Mouse (Mus musculus): Measurements from ENCODE around the gene Pcbp3. TPM values are rescaled to one million over a fixed set of nuclear protein-coding genes. Genes with fewer than 3 reads are reported as not detected.

Gene Pcbp3
- polyA plus RNA-seq, 1 experiment from 2014 or later, result 67.9 TPM

GRCm38 (mm10) chr10:76874879-76875278 lies 86.8 kb downstream of the Pcbp3 start:
- WGBS, result 95% methylated on average over 5 of the region's 5 CpGs
- Histone ChIP-seq H3K36me3 (no peaks in the 10 kb centered on the region), H3K4me2 (replicated peaks) (no peak overlapping the region), H3K27ac (replicated peaks) (no peak overlapping the region), H3K4me3 (no peak overlapping the region), H3K9ac (replicated peaks) (no peak overlapping the region), H3K27me3 (no peaks in the 10 kb centered on the region), H3K4me1 (peaks cover 3% of the 10 kb centered on the region), H3K9me3 (no peaks in the 10 kb centered on the region)
- ATAC-seq (ENCODE audit: low FRiP score, low read depth), result no peak

DNA sequence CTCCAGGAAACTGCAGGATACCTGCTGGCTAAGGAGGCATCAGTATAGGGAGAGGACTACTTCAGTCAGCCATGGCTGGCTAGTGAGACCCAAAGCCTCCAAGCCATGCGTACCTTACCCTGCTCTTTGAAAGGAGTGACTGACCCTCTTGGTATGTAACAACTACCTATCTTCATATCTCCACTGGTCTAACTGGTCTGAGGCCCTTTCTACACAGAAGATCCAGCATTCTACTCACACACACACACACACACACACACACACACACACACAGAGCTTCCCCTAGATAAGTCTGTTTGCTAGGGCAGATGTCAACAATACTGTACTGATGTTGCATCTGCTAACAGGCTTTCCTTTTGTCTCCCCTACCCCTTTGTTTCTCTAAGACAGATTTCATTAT lies 87.3 kb downstream of the Pcbp3 start:
- no peak overlapping the region for H3K4me3 ChIP-seq
- H3K27me3 ChIP-seq, result no peaks in the 10 kb centered on the region
- no peak for ATAC-seq (ENCODE audit: low FRiP score, low read depth)
- peaks cover 3% of the 10 kb centered on the region for H3K4me1 ChIP-seq
- no peak overlapping the region for H3K27ac ChIP-seq (replicated peaks)
- 92% methylated on average over 1 of the region's 1 CpGs for WGBS
- H3K4me2 ChIP-seq (replicated peaks), result no peak overlapping the region
- no peak overlapping the region for H3K9ac ChIP-seq (replicated peaks)
- no peaks in the 10 kb centered on the region for H3K9me3 ChIP-seq
- no peaks in the 10 kb centered on the region for H3K36me3 ChIP-seq

DNA sequence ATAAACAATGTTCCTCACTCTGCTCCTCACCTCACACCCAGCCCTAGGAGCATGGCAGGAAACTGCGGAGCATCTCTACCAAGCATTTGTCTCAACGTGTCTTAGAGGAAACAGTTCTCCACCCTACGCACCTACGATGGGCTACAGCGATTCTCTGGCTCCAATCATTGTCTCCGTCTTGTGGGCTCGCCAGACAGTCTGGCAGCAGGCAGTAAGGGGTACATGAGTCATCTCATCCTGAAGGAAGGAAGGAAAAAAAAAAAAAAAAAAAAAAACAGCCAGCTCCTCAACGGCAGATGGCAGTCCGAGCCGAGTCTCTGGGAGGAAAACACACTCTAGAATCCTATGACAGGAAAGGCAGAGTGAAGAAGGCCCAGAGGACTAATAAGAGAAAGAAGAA lies 87.7 kb downstream of the Pcbp3 start:
- Histone ChIP-seq H3K9ac (replicated peaks) (no peak overlapping the region), H3K27me3 (no peaks in the 10 kb centered on the region), H3K4me3 (no peak overlapping the region), H3K4me2 (replicated peaks) (no peak overlapping the region), H3K27ac (replicated peaks) (no peak overlapping the region), H3K4me1 (peaks cover 3% of the 10 kb centered on the region), H3K9me3 (no peaks in the 10 kb centered on the region), H3K36me3 (no peaks in the 10 kb centered on the region)
- no peak for ATAC-seq (ENCODE audit: low FRiP score, low read depth)
- 84% methylated on average over 10 of the region's 10 CpGs for WGBS

DNA sequence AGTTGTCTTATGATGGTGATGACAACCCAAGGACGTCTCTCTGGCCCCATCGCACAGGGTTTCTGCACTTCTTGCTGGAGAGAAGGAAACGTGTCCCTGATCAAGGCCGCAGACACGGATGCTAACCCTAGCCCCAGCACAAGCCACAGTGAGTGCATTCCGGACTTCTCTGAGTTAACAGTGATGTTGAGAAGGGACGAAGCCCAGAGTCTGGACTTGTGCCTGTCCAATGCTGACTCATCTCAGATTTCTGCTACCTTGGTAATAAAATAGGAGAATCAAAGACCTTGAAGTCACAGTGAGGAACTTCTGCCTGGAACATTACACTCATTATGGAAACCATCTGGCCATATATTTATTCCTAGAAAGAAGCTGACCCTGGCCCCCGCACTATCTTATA lies 89.0 kb downstream of the Pcbp3 start:
- no peaks in the 10 kb centered on the region for H3K36me3 ChIP-seq
- H3K4me2 ChIP-seq (replicated peaks), result no peak overlapping the region
- H3K27ac ChIP-seq (replicated peaks), result no peak overlapping the region
- no peak for ATAC-seq (ENCODE audit: low FRiP score, low read depth)
- no peaks in the 10 kb centered on the region for H3K9me3 ChIP-seq
- WGBS, result 91% methylated on average over 8 of the region's 8 CpGs
- H3K4me1 ChIP-seq, result peaks cover 3% of the 10 kb centered on the region
- no peak overlapping the region for H3K9ac ChIP-seq (replicated peaks)
- H3K4me3 ChIP-seq, result no peak overlapping the region
- H3K27me3 ChIP-seq, result no peaks in the 10 kb centered on the region

- Histone ChIP-seq H3K36me3 (no peaks in the 10 kb centered on the region), H3K27me3 (no peaks in the 10 kb centered on the region), H3K9me3 (no peaks in the 10 kb centered on the region), H3K9ac (replicated peaks) (no peak overlapping the region), H3K4me3 (no peak overlapping the region), H3K4me1 (no peaks in the 10 kb centered on the region), H3K27ac (replicated peaks) (no peak overlapping the region), H3K4me2 (replicated peaks) (no peak overlapping the region)
- no peak for ATAC-seq (ENCODE audit: low FRiP score, low read depth)
Observed at GRCm38 (mm10) chr10:76865936-76866335, 95.8 kb downstream of the Pcbp3 start.

DNA sequence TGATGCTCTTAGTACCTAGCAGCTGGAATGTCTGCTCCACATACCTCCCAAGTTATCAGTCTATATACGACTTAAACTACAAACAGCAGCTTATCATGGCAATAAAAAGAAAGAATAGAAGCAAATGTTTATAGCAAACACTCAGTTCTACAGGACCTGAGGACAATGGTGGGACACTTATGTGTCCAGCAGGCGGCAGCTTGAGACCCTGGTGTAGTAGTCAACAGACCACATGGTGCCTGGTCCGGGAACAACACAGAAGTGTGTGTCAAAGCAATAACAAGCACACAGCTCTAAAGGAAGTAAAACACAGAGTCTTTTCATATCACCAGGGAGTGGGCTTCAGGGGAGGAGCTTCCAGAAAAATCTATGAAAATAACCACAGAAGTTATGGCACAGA lies 100.7 kb downstream of the Pcbp3 start:
- H3K27ac ChIP-seq (replicated peaks), result no peak overlapping the region
- ATAC-seq (ENCODE audit: low FRiP score, low read depth), result no peak

GRCm38 (mm10) chr10:76859355-76860127 lies 102.1 kb downstream of the Pcbp3 start:
- no peak overlapping the region for H3K4me3 ChIP-seq
- H3K36me3 ChIP-seq, result no peaks in the 10 kb centered on the region
- 73% methylated on average over 12 of the region's 12 CpGs for WGBS
- H3K9me3 ChIP-seq, result no peaks in the 10 kb centered on the region
- H3K27ac ChIP-seq (replicated peaks), result no peak overlapping the region
- H3K4me1 ChIP-seq, result 0 out of 2 replicates have a peak, but pooled peaks cover 4% of the 10 kb centered on the region
- H3K27me3 ChIP-seq, result no peaks in the 10 kb centered on the region
- no peak for ATAC-seq (ENCODE audit: low FRiP score, low read depth)
- no peak overlapping the region for H3K4me2 ChIP-seq (replicated peaks)
- no peak overlapping the region for H3K9ac ChIP-seq (replicated peaks)

More for the DNA sequence above, 100.7 kb downstream of the Pcbp3 start:
- Histone ChIP-seq H3K9ac (replicated peaks) (no peak overlapping the region), H3K9me3 (no peaks in the 10 kb centered on the region), H3K27me3 (no peaks in the 10 kb centered on the region), H3K4me1 (0 out of 2 replicates have a peak, but pooled peaks cover 4% of the 10 kb centered on the region), H3K4me2 (replicated peaks) (no peak overlapping the region), H3K4me3 (no peak overlapping the region), H3K36me3 (no peaks in the 10 kb centered on the region)
- 87% methylated on average over 3 of the region's 3 CpGs for WGBS

DNA sequence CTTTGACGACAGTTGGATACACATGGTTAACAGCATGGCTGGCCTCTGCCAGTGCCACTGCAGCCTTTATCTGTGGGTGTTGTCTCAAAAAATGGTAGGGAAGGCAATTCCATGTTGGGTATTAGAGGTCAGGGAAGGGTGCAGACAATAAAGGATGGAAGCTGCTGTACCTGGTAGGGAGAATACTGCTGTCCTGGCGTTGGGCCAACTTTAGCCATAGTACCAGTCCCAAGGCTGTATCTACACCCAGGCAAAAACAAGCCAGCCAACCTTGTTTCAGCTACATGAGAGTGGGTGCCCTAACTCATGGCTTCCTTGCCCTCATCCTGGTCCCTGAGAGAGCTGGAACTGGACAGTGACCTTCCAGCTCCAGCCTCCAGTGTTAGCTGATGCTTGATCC lies 103.8 kb downstream of the Pcbp3 start:
- no peak overlapping the region for H3K9ac ChIP-seq (replicated peaks)
- no peaks in the 10 kb centered on the region for H3K27me3 ChIP-seq
- H3K9me3 ChIP-seq, result no peaks in the 10 kb centered on the region
- H3K4me1 ChIP-seq, result 0 out of 2 replicates have a peak, but pooled peaks cover 4% of the 10 kb centered on the region
- H3K27ac ChIP-seq (replicated peaks), result no peak overlapping the region
- WGBS, result 91% methylated on average over 2 of the region's 2 CpGs
- H3K4me2 ChIP-seq (replicated peaks), result no peak overlapping the region
- ATAC-seq (ENCODE audit: low FRiP score, low read depth), result no peak
- H3K4me3 ChIP-seq, result no peak overlapping the region
- H3K36me3 ChIP-seq, result no peaks in the 10 kb centered on the region

DNA sequence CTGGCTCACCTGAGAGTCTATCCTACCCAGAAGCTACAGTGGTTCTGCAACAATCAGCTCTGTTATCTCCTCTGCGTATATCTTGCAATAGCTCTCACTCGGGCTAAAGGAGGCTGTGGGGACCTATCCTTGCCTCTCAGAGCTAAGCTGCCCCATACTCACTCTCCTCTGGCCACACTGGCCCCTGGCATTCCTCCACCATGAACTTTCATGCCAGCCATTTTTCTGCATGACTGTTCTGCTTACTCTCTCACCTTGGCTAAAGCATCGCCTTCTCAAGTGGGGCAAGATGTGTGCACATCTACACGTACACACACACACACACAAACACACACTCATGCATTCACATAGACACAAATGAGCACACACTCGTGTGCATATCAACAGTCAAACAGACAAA lies 115.2 kb downstream of the Pcbp3 start:
- H3K36me3 ChIP-seq, result no peaks in the 10 kb centered on the region
- H3K27ac ChIP-seq (replicated peaks), result no peak overlapping the region
- H3K9me3 ChIP-seq, result no peaks in the 10 kb centered on the region
- no peaks in the 10 kb centered on the region for H3K27me3 ChIP-seq
- ATAC-seq (ENCODE audit: low FRiP score, low read depth), result no peak
- H3K4me1 ChIP-seq, result no peaks in the 10 kb centered on the region
- no peak overlapping the region for H3K4me2 ChIP-seq (replicated peaks)
- H3K9ac ChIP-seq (replicated peaks), result no peak overlapping the region
- 88% methylated on average over 5 of the region's 5 CpGs for WGBS
- H3K4me3 ChIP-seq, result no peak overlapping the region

DNA sequence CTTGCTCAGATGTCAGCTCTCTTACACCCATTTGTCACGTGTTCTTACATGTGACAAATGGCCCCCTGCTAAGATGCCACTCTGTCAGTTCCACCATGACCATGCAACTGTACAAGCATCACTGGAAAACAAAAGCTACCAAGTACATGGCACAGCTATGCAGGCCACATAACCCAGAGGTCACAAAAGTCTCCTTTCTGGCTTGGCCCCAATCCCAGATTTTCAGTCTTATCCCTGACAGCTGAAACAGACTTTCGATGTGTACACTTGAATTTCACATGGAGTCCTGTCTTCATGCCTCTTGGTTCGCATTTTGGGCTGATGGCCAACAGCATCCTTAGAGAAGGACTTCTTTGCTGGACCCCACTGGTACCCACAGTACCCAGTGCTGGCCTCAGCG lies 116.8 kb downstream of the Pcbp3 start:
- 95% methylated on average over 4 of the region's 4 CpGs for WGBS
- no peak for ATAC-seq (ENCODE audit: low FRiP score, low read depth)
- no peak overlapping the region for H3K9ac ChIP-seq (replicated peaks)

DNA sequence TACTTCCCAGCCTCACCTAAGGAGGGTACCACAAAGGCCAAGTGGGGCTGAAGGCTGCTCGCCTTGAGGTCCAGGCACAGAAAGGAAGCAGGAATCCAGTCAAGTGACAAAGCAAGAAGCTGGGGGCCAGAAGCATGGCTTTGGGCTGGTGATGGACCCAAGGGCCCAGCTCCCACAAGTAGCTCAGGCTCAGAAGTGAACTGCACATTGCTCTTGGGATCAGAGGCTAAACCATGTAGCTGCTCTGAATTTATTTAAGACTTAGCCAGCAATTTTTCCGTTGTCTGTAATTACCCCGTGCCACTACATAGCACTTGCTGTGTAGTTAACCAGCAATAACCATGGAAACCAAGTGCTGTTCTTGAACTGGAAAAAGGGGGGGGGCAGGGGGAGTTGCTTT lies 117.3 kb downstream of the Pcbp3 start:
- Histone ChIP-seq H3K4me1 (no peaks in the 10 kb centered on the region), H3K4me2 (replicated peaks) (no peak overlapping the region), H3K27ac (replicated peaks) (no peak overlapping the region), H3K9ac (replicated peaks) (no peak overlapping the region), H3K27me3 (no peaks in the 10 kb centered on the region), H3K36me3 (no peaks in the 10 kb centered on the region), H3K9me3 (no peaks in the 10 kb centered on the region), H3K4me3 (no peak overlapping the region)
- 86% methylated on average over 3 of the region's 3 CpGs for WGBS
- no peak for ATAC-seq (ENCODE audit: low FRiP score, low read depth)

More for the DNA sequence above, 116.8 kb downstream of the Pcbp3 start:
- Histone ChIP-seq H3K27me3 (no peaks in the 10 kb centered on the region), H3K9me3 (no peaks in the 10 kb centered on the region), H3K4me3 (no peak overlapping the region), H3K4me1 (no peaks in the 10 kb centered on the region), H3K36me3 (no peaks in the 10 kb centered on the region), H3K4me2 (replicated peaks) (no peak overlapping the region), H3K27ac (replicated peaks) (no peak overlapping the region)

- Histone ChIP-seq H3K36me3 (no peaks in the 10 kb centered on the region), H3K4me1 (no peaks in the 10 kb centered on the region), H3K9ac (replicated peaks) (no peak overlapping the region), H3K4me3 (no peak overlapping the region), H3K4me2 (replicated peaks) (no peak overlapping the region), H3K27me3 (no peaks in the 10 kb centered on the region), H3K27ac (replicated peaks) (no peak overlapping the region), H3K9me3 (no peaks in the 10 kb centered on the region)
- WGBS, result 95% methylated on average over 3 of the region's 3 CpGs
- no peak for ATAC-seq (ENCODE audit: low FRiP score, low read depth)
Observed at GRCm38 (mm10) chr10:76842087-76842486, 119.6 kb downstream of the Pcbp3 start.

GRCm38 (mm10) chr10:76841220-76841619 lies 120.5 kb downstream of the Pcbp3 start:
- WGBS, result 89% methylated on average over 1 of the region's 1 CpGs
- no peaks in the 10 kb centered on the region for H3K9me3 ChIP-seq
- H3K4me1 ChIP-seq, result no peaks in the 10 kb centered on the region
- ATAC-seq (ENCODE audit: low FRiP score, low read depth), result no peak
- H3K4me3 ChIP-seq, result no peak overlapping the region
- no peaks in the 10 kb centered on the region for H3K27me3 ChIP-seq
- H3K4me2 ChIP-seq (replicated peaks), result no peak overlapping the region
- no peak overlapping the region for H3K9ac ChIP-seq (replicated peaks)
- no peaks in the 10 kb centered on the region for H3K36me3 ChIP-seq
- no peak overlapping the region for H3K27ac ChIP-seq (replicated peaks)

Measured in midbrain, embryonic 12.5 days (tissue).